Mouse (Mus musculus) c-Kit-positive CD71-negative TER-119-negative erythroid progenitor cells, embryonic 14.5 days (primary cell): ENCODE data around the gene Cdk4.

Experiments used
- DNase-seq: peaks from one replicate; pipeline ENCODE4 v3.0.0-alpha.2; 2013; ENCODE audit warnings: low read depth

The Cdk4 gene

DNA sequence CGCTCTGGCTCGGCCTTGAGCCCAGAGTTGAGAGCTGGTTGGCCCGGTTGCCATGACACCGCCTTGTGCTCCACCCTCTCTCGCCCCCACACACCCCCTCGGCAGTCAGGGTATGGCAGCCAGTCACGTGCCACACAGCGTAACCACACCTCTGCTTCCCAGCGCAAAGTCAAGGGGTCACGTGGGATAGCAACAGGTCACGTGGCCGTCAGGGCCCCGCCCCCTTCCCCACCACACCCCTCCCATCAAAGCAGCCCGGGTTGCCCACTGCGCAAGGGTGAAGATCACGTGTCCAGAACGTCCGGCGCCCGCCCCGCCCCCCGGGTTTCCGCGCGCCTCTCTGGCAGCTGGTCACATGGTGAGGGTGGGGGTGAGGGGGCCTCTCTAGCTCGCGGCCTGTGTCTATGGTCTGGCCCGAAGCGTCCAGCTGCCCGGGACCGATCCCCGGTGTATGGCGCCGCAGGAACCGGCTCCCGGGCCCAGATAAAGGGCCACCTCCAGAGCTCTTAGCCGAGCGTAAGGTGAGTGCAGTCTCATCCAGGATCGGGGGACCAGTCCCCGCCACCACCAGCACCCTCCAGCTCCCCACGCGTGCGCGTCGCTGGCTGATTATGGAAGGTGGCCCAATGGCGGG lies at the start of gene Cdk4:
Gene Cdk4, plus strand, starts transcription at position 296 of the 634 bp plus-strand sequence.
- peak; percentile 96 for DNase-seq

GRCm38 (mm10) chr10:127016488-127016887 lies 46.8 kb upstream of the Cdk4 start:
- no peak for DNase-seq

DNA sequence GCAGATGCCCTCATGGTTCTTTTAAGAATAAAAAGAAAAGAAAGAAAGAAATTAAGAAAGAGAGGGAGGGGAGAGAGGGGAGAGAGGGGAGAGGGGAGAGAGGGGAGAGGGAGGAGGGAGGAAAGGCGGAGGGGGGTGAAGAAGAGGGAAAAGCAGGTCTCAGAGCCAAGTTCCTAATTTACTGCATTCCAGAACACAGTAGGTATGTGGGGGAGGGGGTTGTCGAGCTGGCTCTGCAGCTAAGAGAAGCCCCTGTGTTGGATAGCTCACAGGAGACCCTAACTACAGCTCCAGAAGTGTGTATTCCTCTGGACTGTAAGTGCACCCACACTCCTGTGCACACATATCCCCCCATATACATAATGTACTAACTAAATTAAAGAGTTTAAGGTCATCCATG lies 46.3 kb upstream of the Cdk4 start:
- no peak for DNase-seq

- DNase-seq, result no peak
Observed at GRCm38 (mm10) chr10:127018422-127018821, 44.9 kb upstream of the Cdk4 start.

DNA sequence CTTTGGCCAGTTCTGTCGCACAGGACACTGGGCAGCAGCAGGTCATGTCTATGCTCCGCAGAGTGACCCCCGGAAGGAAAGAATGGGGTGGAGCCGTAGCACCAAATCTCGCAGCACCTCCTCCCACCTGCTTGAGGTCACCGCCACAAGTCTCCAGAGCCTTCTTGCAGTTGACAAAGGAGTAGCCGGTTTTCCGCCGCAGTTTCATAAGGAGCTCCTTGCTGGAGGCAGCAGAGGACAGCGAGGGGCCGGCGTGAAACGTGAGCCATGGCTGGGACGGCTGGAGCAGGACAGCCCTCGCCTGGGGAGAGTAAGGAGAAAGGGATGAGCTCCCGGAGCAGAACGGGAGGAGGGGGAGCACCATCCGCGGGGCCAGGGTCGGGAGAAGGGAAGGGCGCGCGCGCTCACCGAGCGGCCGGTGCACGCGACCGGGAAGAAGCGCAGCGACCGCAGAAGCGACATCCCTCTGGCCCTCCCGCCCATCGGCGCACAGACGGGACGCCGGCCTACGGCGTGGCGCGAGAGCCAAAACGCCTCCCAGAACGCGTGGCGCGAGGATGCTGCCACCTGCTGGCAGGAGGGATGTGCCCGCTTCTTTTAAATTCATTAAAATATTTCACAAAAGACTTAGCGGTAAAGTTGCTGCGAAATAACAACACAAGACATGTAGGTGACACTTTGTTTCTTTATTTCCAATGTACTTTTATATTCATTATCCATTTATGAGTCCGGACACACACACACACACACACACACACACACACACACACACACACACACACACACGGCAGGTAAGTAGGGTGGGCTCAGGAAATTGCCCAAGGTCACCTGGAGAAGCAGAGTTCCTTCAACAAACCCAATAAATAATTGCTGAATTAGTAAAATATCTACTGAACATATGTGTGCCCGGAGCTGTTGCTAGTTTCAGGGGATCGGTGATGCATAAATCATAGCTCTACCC lies 32.7 kb upstream of the Cdk4 start, which contains the start of gene Tsfm:
Gene Tsfm, minus strand, starts transcription at position 505 of the 961 bp plus-strand sequence.
- peak; percentile 91 for DNase-seq

GRCm38 (mm10) chr10:127033301-127033741 lies 30.0 kb upstream of the Cdk4 start:
- no peak for DNase-seq

- no peak for DNase-seq
Observed at GRCm38 (mm10) chr10:127036273-127036672, 27.1 kb upstream of the Cdk4 start.

DNA sequence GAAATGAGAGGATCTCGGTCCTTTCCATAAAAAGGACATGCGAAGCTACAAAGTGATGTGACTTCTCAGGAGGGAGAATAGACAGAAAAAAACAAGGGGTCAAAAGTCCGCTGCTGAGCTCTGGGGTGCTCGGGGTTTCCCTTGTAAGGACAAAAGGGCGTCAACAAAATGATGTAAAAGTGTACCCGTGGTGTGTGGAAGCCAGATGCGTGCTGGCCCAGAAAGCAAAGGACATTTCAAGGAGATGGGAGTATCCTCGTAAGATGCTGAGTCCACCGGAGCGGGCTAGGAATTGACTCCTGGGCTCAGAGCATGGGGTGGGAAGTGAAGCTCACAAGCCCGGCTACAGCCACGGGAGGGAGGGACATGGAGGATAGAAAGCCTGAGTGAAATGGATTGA lies 25.7 kb upstream of the Cdk4 start:
- no peak for DNase-seq

DNA sequence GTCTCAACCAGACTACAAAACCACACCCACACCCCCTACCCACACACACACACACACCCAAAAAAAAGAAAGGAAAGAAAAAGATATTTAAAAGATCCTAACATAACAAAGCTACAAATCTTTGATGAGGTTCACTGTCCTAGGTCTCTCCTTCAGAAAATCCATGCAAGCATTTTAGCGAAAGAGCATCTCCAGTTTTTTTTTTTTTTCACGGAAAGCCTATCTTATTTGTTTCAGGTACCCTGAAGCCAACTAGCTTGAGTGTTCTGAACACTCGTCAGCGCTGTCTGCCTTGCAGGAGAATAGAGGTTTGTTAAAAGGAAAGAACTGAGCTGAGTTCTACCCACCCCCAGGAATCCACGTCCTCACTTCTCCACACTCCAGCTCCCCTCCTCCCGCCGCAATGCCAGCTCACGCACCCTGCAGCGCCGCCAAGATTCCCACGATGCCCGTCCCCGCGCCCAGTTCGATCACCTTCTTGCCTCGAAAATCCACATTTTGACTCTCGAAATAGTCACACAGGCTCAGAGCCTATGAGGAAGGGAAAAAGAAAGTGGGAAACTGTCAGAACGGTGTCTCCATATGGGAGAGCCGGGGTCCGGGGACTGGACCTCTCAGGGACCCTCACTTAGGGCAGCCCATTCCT lies 22.6 kb upstream of the Cdk4 start:
- no peak for DNase-seq

DNA sequence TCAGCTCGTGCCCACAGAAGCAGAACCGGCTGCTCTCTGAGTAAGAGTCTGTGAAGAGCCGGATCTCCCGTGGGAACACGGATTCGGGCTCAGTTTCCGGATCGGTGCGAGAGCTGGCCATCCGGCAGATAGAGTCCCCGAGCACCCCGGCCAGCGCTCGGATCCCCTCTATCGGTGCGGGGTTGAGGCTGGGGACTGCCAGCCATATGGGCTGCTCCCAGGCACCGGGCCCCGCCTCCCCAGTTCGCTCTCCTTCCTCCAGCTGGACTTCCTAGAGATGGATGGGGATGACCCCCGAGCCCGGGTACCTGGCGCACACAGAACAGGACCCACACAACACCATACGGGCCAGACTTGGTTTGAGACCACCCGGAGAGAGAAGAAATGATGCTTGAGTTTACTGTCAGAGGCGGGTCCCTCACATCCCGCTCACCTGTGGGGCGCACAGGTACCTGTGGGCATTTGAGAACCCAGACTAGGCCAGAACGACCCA lies 22.0 kb upstream of the Cdk4 start, which contains the start of the genes Mettl1 and Eef1akmt3:
Gene Mettl1, plus strand, starts transcription at position 141 of the 493 bp plus-strand sequence.
Gene Eef1akmt3, minus strand, starts transcription at position 240 of the 493 bp plus-strand sequence.
- no peak for DNase-seq

GRCm38 (mm10) chr10:127041774-127042338 lies 21.5 kb upstream of the Cdk4 start:
- peak; percentile 77 for DNase-seq

- DNase-seq, result no peak
Observed at GRCm38 (mm10) chr10:127042468-127043115, 20.7 kb upstream of the Cdk4 start.

GRCm38 (mm10) chr10:127043187-127043586 lies 20.1 kb upstream of the Cdk4 start:
- no peak for DNase-seq

- no peak for DNase-seq
Observed at GRCm38 (mm10) chr10:127047954-127048353, 15.4 kb upstream of the Cdk4 start, which contains the start of gene Cyp27b1. Cyp27b1 (plus strand) TSS chr10:127048250.

GRCm38 (mm10) chr10:127048608-127049394 lies 14.5 kb upstream of the Cdk4 start:
- no peak for DNase-seq

GRCm38 (mm10) chr10:127049395-127050118 lies 13.8 kb upstream of the Cdk4 start:
- DNase-seq, result no peak

DNA sequence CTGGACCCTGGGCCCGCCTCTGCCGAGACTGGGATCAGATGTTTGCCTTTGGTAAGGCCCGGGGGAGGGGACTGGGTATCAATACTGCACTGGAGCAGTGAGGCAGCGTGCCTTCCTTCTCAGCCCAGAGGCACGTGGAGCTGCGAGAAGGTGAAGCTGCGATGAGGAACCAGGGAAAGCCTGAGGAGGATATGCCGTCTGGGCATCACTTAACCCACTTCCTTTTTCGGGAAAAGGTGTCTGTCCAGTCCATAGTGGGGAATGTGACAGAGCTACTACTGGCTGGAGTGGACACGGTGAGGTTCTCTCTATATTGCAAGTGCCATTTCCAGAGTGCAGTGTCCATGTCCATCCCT lies 13.2 kb upstream of the Cdk4 start:
- DNase-seq, result no peak

DNA sequence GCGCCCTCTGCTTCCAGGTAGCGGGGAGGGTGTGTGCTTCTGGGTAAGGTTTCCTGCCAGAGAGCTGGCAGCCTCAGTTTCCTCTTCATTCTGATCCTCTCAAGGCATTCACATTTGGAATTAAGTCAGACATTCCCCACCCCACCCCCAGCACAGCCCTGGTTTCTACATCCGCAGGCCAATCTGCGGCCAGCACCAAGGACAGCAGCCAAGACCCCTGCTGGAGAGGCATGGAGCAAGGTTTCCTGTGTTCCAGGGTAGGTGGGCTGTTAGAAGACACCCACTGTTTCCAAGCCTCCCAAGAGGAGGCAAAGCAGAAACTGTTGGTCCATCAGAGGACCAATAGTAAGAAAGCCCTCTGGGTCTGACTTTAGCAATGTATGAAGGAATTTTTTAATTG lies 8.7 kb upstream of the Cdk4 start:
- DNase-seq, result no peak

GRCm38 (mm10) chr10:127055406-127055805 lies 7.9 kb upstream of the Cdk4 start:
- no peak for DNase-seq

GRCm38 (mm10) chr10:127056490-127056889 lies 6.8 kb upstream of the Cdk4 start:
- no peak for DNase-seq
